Mouse (Mus musculus) midbrain, embryonic 15.5 days (tissue): ENCODE measurements around the gene Cab39. TPM values are rescaled to one million over a fixed set of nuclear protein-coding genes. Genes with fewer than 3 reads are reported as not detected.

Experiments used
- ATAC-seq: fragments of 200-750 bp; cut with Nextera tagmentation; replicated peaks from 2 replicates; pipeline ENCODE4 v1.8.0; 2017; ENCODE audit warnings: moderate TSS enrichment
- H3K27ac ChIP-seq: fragments of 300-500 bp; sonication (generic); 2 replicates; pipeline ENCODE4 v1.5.1; 2015; ENCODE audit warnings: mild to moderate bottlenecking, inconsistent platforms
- H3K27me3 ChIP-seq: fragments of 300-500 bp; sonication (generic); replicated peaks from 2 replicates; pipeline ENCODE4 v1.6.1; 2015; ENCODE audit warnings: inconsistent platforms
- H3K36me3 ChIP-seq: fragments of 300-500 bp; sonication (generic); replicated peaks from 2 replicates; pipeline ENCODE4 v1.6.1; 2015; ENCODE audit warnings: inconsistent platforms
- H3K4me1 ChIP-seq: fragments of 300-500 bp; sonication (generic); 2 replicates; pipeline ENCODE4 v1.6.1; 2015; ENCODE audit warnings: inconsistent platforms
- H3K4me2 ChIP-seq: fragments of 300-500 bp; sonication (generic); 2 replicates; pipeline ENCODE4 v1.6.1; 2015; ENCODE audit warnings: inconsistent platforms, mild to moderate bottlenecking, moderate library complexity
- H3K4me3 ChIP-seq: fragments of 300-500 bp; sonication (generic); 2 replicates; pipeline ENCODE4 v1.5.1; 2015; ENCODE audit warnings: mild to moderate bottlenecking, inconsistent platforms
- H3K9ac ChIP-seq: fragments of 300-500 bp; sonication (generic); 2 replicates; pipeline ENCODE4 v1.6.1; 2015; ENCODE audit warnings: mild to moderate bottlenecking, inconsistent platforms
- H3K9me3 ChIP-seq: fragments of 300-500 bp; sonication (generic); 2 replicates; pipeline ENCODE4 v1.6.1; 2016; ENCODE audit warnings: inconsistent platforms
- WGBS: fragments of 180-500 bp; shearing (Covaris S2); methylation state at CpG from one replicate; pipeline ENCODE4 v1.1.7; 2015; ENCODE audit warnings: mixed read lengths; 5-methylcytosine and 5-hydroxymethylcytosine counted together
- polyA plus RNA-seq: library from polyadenylated mRNA; unstranded; fragments of >200 nt; fragmentation: Nextera tagmentation; extraction: Ambion mirVana; gene quantifications from 2 replicates; pipeline ENCODE4 v1.2.1, GENCODE M21; 2015

Cab39 gene
- polyA plus RNA-seq, 1 experiment from 2014 or later: 53.1 TPM

DNA sequence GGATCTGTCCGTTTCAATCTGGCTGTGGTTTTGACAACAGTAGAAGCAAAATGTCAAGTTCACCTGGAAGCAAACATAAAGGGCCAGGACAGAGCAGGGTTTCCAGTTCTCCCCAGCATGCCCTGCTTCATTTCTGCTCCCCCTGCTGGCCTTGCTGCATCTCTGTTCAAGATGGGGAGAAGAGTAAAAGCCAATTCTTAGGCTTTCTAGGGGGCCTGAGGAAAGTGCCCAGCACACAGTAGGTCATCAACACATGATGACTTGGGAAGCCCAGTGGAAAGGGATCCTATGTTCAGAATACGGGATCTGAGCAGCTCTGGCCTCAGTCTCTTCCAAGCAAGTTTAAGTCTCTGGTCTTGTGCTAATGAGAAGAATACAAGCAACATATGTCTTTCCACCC, 61.2 kb downstream of the Cab39 start:
- no peaks in the 10 kb centered on the region for H3K9me3 ChIP-seq
- H3K4me1 ChIP-seq: no peaks in the 10 kb centered on the region
- no peaks in the 10 kb centered on the region for H3K27me3 ChIP-seq
- H3K36me3 ChIP-seq: peaks cover 1% of the 10 kb centered on the region; the same call in 1 of the 2 replicates
- H3K4me2 ChIP-seq: no peak overlapping the region
- no peak for ATAC-seq
- 80% methylated on average over 2 of the region's 2 CpGs for WGBS
- no peak overlapping the region for H3K27ac ChIP-seq
- no peak overlapping the region for H3K9ac ChIP-seq
- no peak overlapping the region for H3K4me3 ChIP-seq

- no peak overlapping the region for H3K4me3 ChIP-seq
- 92% methylated on average over 3 of the region's 3 CpGs for WGBS
- no peak overlapping the region for H3K9ac ChIP-seq
- H3K4me1 ChIP-seq: no peaks in the 10 kb centered on the region
- H3K36me3 ChIP-seq: no peaks in the 10 kb centered on the region
- no peaks in the 10 kb centered on the region for H3K27me3 ChIP-seq
- ATAC-seq: no peak
- H3K4me2 ChIP-seq: no peak overlapping the region
- H3K9me3 ChIP-seq: no peaks in the 10 kb centered on the region
- H3K27ac ChIP-seq: no peak overlapping the region
These were observed 63.0 kb downstream of the Cab39 start for GRCm38 (mm10) chr1:85856266-85856665.

- Histone ChIP-seq H3K4me2 (no peak overlapping the region), H3K9me3 (no peaks in the 10 kb centered on the region), H3K4me3 (no peak overlapping the region), H3K36me3 (no peaks in the 10 kb centered on the region), H3K4me1 (no peaks in the 10 kb centered on the region), H3K9ac (no peak overlapping the region), H3K27me3 (no peaks in the 10 kb centered on the region), H3K27ac (no peak overlapping the region)
- WGBS: 81% methylated on average over 6 of the region's 6 CpGs
- no peak for ATAC-seq
These were observed 64.1 kb downstream of the Cab39 start for GRCm38 (mm10) chr1:85857261-85857754.

GRCm38 (mm10) chr1:85864383-85864782, 71.1 kb downstream of the Cab39 start:
- no peaks in the 10 kb centered on the region for H3K9me3 ChIP-seq
- H3K4me2 ChIP-seq: no peak overlapping the region
- no peak for ATAC-seq
- H3K36me3 ChIP-seq: no peaks in the 10 kb centered on the region
- H3K4me3 ChIP-seq: no peak overlapping the region
- H3K27ac ChIP-seq: no peak overlapping the region
- H3K9ac ChIP-seq: no peak overlapping the region
- no peaks in the 10 kb centered on the region for H3K27me3 ChIP-seq
- 76% methylated on average over 10 of the region's 10 CpGs for WGBS
- no peaks in the 10 kb centered on the region for H3K4me1 ChIP-seq

GRCm38 (mm10) chr1:85870001-85870400, 76.8 kb downstream of the Cab39 start:
- H3K27ac ChIP-seq: no peak overlapping the region
- H3K4me3 ChIP-seq: no peak overlapping the region
- no peaks in the 10 kb centered on the region for H3K27me3 ChIP-seq
- H3K9ac ChIP-seq: no peak overlapping the region
- no peak for ATAC-seq
- WGBS: 83% methylated on average over 7 of the region's 7 CpGs
- H3K4me1 ChIP-seq: no peaks in the 10 kb centered on the region
- no peaks in the 10 kb centered on the region for H3K36me3 ChIP-seq
- no peaks in the 10 kb centered on the region for H3K9me3 ChIP-seq
- H3K4me2 ChIP-seq: no peak overlapping the region

GRCm38 (mm10) chr1:85870546-85870945, 77.3 kb downstream of the Cab39 start:
- Histone ChIP-seq H3K9me3 (no peaks in the 10 kb centered on the region), H3K27ac (no peak overlapping the region), H3K4me3 (no peak overlapping the region), H3K9ac (no peak overlapping the region), H3K4me2 (no peak overlapping the region), H3K36me3 (no peaks in the 10 kb centered on the region), H3K27me3 (no peaks in the 10 kb centered on the region), H3K4me1 (no peaks in the 10 kb centered on the region)
- WGBS: 80% methylated on average over 2 of the region's 2 CpGs
- no peak for ATAC-seq

DNA sequence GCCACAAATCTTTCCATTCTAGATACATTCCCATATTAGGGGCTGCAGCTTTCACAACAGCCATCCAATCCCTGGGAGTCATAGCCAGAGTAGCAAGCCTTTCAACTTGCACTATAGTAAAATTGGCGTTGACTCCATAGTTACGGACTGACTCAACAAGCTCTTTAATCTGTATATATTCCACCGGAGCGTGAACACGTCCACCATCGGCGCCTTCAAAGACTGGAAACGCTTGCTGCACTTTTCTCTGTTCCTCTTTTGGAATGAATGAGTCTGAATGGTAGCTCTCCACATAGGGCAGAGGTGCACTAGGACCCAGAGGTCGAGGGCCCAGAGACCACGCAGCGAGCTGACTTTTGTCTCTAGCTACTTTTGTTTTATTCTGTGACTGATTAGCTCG, 88.8 kb downstream of the Cab39 start:
- H3K4me2 ChIP-seq: no peak overlapping the region
- no peak overlapping the region for H3K9ac ChIP-seq
- no peaks in the 10 kb centered on the region for H3K4me1 ChIP-seq
- H3K27me3 ChIP-seq: no peaks in the 10 kb centered on the region
- H3K27ac ChIP-seq: no peak overlapping the region
- 94% methylated on average over 12 of the region's 12 CpGs for WGBS
- peaks cover 3% of the 10 kb centered on the region; the same call in 1 of the 2 replicates for H3K9me3 ChIP-seq
- no peak overlapping the region for H3K4me3 ChIP-seq
- no peak for ATAC-seq
- H3K36me3 ChIP-seq: no peaks in the 10 kb centered on the region

- no peak overlapping the region for H3K4me2 ChIP-seq
- H3K9ac ChIP-seq: no peak overlapping the region
- 93% methylated on average over 7 of the region's 7 CpGs for WGBS
- H3K9me3 ChIP-seq: no peaks in the 10 kb centered on the region
- no peak overlapping the region for H3K4me3 ChIP-seq
- H3K27me3 ChIP-seq: no peaks in the 10 kb centered on the region
- no peak overlapping the region for H3K27ac ChIP-seq
- H3K4me1 ChIP-seq: no peaks in the 10 kb centered on the region
- ATAC-seq: no peak
- no peaks in the 10 kb centered on the region for H3K36me3 ChIP-seq
These were observed 94.0 kb downstream of the Cab39 start for GRCm38 (mm10) chr1:85887221-85887620.

GRCm38 (mm10) chr1:85894231-85894747, 101.0 kb downstream of the Cab39 start, which contains the start of gene Itm2c:
TSS of gene Itm2c (plus strand) at chr1:85894281.
- H3K4me3 ChIP-seq: peak within 1 kb of the TSS; percentile 73
- peak; percentile 91 for ATAC-seq
- H3K27me3 ChIP-seq: no peaks in the 10 kb centered on the region
- no peaks in the 10 kb centered on the region for H3K9me3 ChIP-seq
- H3K4me1 ChIP-seq: peaks cover 47% of the 10 kb centered on the region
- H3K36me3 ChIP-seq: no peaks in the 10 kb centered on the region
- peak within 1 kb of the TSS; percentile 73 for H3K9ac ChIP-seq
- WGBS: under 1% methylated on average over 35 of the region's 35 CpGs
- H3K27ac ChIP-seq: peak within 1 kb of the TSS; percentile 89
- H3K4me2 ChIP-seq: peak within 1 kb of the TSS; percentile 78

- H3K27ac ChIP-seq: peak overlapping the region; percentile 89
- ATAC-seq: peak; percentile 48
- H3K36me3 ChIP-seq: no peaks in the 10 kb centered on the region
- H3K9me3 ChIP-seq: no peaks in the 10 kb centered on the region
- peaks cover 52% of the 10 kb centered on the region for H3K4me1 ChIP-seq
- H3K9ac ChIP-seq: peak overlapping the region; percentile 73
- peak overlapping the region; percentile 78 for H3K4me2 ChIP-seq
- H3K4me3 ChIP-seq: peak overlapping the region; percentile 73
- no peaks in the 10 kb centered on the region for H3K27me3 ChIP-seq
- WGBS: under 1% methylated on average over 30 of the region's 30 CpGs
These were observed 101.6 kb downstream of the Cab39 start for GRCm38 (mm10) chr1:85894748-85895360.

- Histone ChIP-seq H3K27ac (peak overlapping the region; percentile 89), H3K9me3 (no peaks in the 10 kb centered on the region), H3K9ac (peak overlapping the region; percentile 73), H3K36me3 (no peaks in the 10 kb centered on the region), H3K27me3 (no peaks in the 10 kb centered on the region), H3K4me2 (peak overlapping the region; percentile 78), H3K4me3 (peak overlapping the region; percentile 73), H3K4me1 (peaks cover 58% of the 10 kb centered on the region)
- peak; percentile 42 for ATAC-seq
- 1% methylated on average over 15 of the region's 15 CpGs for WGBS
These were observed 102.2 kb downstream of the Cab39 start for GRCm38 (mm10) chr1:85895391-85895837.

DNA sequence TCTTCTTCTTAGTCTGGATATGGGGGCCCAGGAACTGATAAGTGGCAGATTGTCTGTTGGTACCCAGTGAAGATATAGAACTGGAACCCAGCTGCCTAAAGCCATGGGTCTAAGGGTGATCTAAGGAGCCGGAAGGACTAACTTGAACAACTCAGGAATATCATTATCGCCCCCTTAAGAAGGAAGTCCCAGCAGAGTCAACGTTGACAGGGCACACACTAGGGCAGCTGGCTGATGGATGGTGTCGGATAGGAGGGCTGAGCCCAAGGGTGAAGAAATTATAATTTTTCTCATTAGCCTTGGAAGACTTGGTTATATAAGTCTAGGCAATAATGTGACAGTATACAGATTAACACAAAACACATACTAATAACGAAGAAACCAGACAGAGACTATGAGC, 102.9 kb downstream of the Cab39 start:
- no peak overlapping the region; the same call in 1 of the 2 replicates for H3K27ac ChIP-seq
- H3K4me2 ChIP-seq: peak overlapping the region; percentile 78
- no peak for ATAC-seq
- peak overlapping the region; percentile 73 for H3K4me3 ChIP-seq
- H3K36me3 ChIP-seq: no peaks in the 10 kb centered on the region
- H3K9me3 ChIP-seq: no peaks in the 10 kb centered on the region
- H3K4me1 ChIP-seq: peaks cover 65% of the 10 kb centered on the region
- H3K27me3 ChIP-seq: no peaks in the 10 kb centered on the region
- H3K9ac ChIP-seq: peak overlapping the region; percentile 73
- WGBS: 67% methylated on average over 5 of the region's 5 CpGs
